Mouse (Mus musculus) neural tube, embryonic 15.5 days (tissue): ENCODE data around the gene Gabpb2. TPM values are rescaled to one million over a fixed set of nuclear protein-coding genes. Genes with fewer than 3 reads are reported as not detected.
A peak's percentile ranks its signal among the peaks of the same experiment; 100 is the strongest.

Source experiments
- ATAC-seq: fragments of 200-750 bp; cut with Nextera tagmentation; 2 replicates; pipeline ENCODE4 v1.8.0; 2017; ENCODE audit warnings: mild to moderate bottlenecking, moderate TSS enrichment, moderate library complexity; ENCODE audit not compliant: low FRiP score
- H3K27ac ChIP-seq: fragments of 300-500 bp; sonication (generic); replicated peaks from 2 replicates; pipeline ENCODE4 v1.5.1; 2015; ENCODE audit warnings: mild to moderate bottlenecking, inconsistent platforms
- H3K27me3 ChIP-seq: fragments of 300-500 bp; sonication (generic); replicated peaks from 2 replicates; pipeline ENCODE4 v1.6.1; 2015; ENCODE audit warnings: inconsistent platforms
- H3K36me3 ChIP-seq: fragments of 300-500 bp; sonication (generic); 2 replicates; pipeline ENCODE4 v1.6.1; 2015; ENCODE audit warnings: inconsistent platforms
- H3K4me1 ChIP-seq: fragments of 300-500 bp; sonication (generic); 2 replicates; pipeline ENCODE4 v1.6.1; 2015; ENCODE audit warnings: inconsistent platforms
- H3K4me2 ChIP-seq: fragments of 300-500 bp; sonication (generic); 2 replicates; pipeline ENCODE4 v1.6.1; 2015; ENCODE audit warnings: inconsistent platforms, mild to moderate bottlenecking, moderate library complexity
- H3K4me3 ChIP-seq: fragments of 300-500 bp; sonication (generic); replicated peaks from 2 replicates; pipeline ENCODE4 v1.5.1; 2015; ENCODE audit warnings: mild to moderate bottlenecking, inconsistent platforms
- H3K9ac ChIP-seq: fragments of 300-500 bp; sonication (generic); replicated peaks from 2 replicates; pipeline ENCODE4 v1.6.1; 2015; ENCODE audit warnings: mild to moderate bottlenecking, inconsistent platforms
- H3K9me3 ChIP-seq: fragments of 300-500 bp; sonication (generic); replicated peaks from 2 replicates; pipeline ENCODE4 v1.6.1; 2016; ENCODE audit warnings: inconsistent platforms
- WGBS: fragments of 180-500 bp; shearing (Covaris S2); methylation state at CpG from one replicate; pipeline ENCODE4 v1.1.7; 2015; ENCODE audit warnings: mixed read lengths; 5-methylcytosine and 5-hydroxymethylcytosine counted together
- polyA plus RNA-seq: library from polyadenylated mRNA; unstranded; fragments of >200 nt; fragmentation: Nextera tagmentation; extraction: Ambion mirVana; gene quantifications from 2 replicates; pipeline ENCODE4 v1.2.1, GENCODE M21; 2015

Gabpb2 gene
- polyA plus RNA-seq, 1 experiment from 2014 or later = 2.8 TPM

- no peak within 1 kb of the TSS for H3K9ac ChIP-seq
- H3K27ac ChIP-seq = no peak within 1 kb of the TSS
- ATAC-seq = no peak
- H3K9me3 ChIP-seq = no peaks in the 10 kb centered on the region
- H3K4me1 ChIP-seq = no peaks in the 10 kb centered on the region
- WGBS = 83% methylated on average over 7 of the region's 7 CpGs
- H3K36me3 ChIP-seq = peaks cover 42% of the 10 kb centered on the region
- H3K4me3 ChIP-seq = no peak within 1 kb of the TSS
- peak within 1 kb of the TSS; percentile 16 for H3K4me2 ChIP-seq
- no peaks in the 10 kb centered on the region for H3K27me3 ChIP-seq
Measured at GRCm38 (mm10) chr3:95241498-95241897, 23.8 kb upstream of the Gabpb2 start, which contains the start of gene Gm128. Gene Gm128 (minus strand): TSS chr3:95241598.

GRCm38 (mm10) chr3:95240900-95241299 is 23.2 kb upstream of the Gabpb2 start:
- H3K4me2 ChIP-seq = peak overlapping the region; percentile 16
- no peaks in the 10 kb centered on the region for H3K27me3 ChIP-seq
- H3K4me3 ChIP-seq = no peak overlapping the region
- no peaks in the 10 kb centered on the region for H3K9me3 ChIP-seq
- H3K27ac ChIP-seq = no peak overlapping the region
- no peak overlapping the region for H3K9ac ChIP-seq
- no peak for ATAC-seq
- peaks cover 47% of the 10 kb centered on the region for H3K36me3 ChIP-seq
- WGBS = 34% methylated on average over 17 of the region's 17 CpGs
- no peaks in the 10 kb centered on the region for H3K4me1 ChIP-seq

DNA sequence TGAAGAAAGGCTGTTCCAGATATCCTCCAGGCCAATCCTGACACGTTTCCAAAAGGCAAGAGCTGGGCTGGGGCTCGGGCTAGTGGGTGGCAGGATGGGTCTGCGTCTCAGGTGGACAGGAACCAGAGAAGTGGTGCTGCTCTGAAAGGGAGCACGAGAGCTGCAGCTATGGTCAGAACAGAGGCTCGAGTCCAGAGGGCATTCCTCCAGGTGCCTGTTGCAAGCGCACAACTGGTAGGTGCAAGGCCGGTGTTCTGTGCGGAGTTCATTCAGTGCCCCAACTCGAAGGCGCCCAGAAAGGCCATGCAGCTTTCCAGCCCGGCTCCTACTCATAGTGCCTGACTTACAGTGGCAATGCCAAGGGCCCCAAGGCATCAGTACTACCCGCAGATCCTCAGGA is 22.3 kb upstream of the Gabpb2 start:
- 90% methylated on average over 12 of the region's 12 CpGs for WGBS
- no peaks in the 10 kb centered on the region for H3K4me1 ChIP-seq
- no peak overlapping the region for H3K4me2 ChIP-seq
- H3K9me3 ChIP-seq = no peaks in the 10 kb centered on the region
- H3K27me3 ChIP-seq = no peaks in the 10 kb centered on the region
- H3K27ac ChIP-seq = no peak overlapping the region
- H3K9ac ChIP-seq = no peak overlapping the region
- ATAC-seq = no peak
- peaks cover 47% of the 10 kb centered on the region for H3K36me3 ChIP-seq
- H3K4me3 ChIP-seq = no peak overlapping the region

GRCm38 (mm10) chr3:95239022-95239421 is 21.3 kb upstream of the Gabpb2 start:
- WGBS = 92% methylated on average over 6 of the region's 6 CpGs
- H3K4me3 ChIP-seq = no peak overlapping the region
- H3K9ac ChIP-seq = no peak overlapping the region
- H3K27ac ChIP-seq = no peak overlapping the region
- H3K27me3 ChIP-seq = no peaks in the 10 kb centered on the region
- H3K36me3 ChIP-seq = peaks cover 49% of the 10 kb centered on the region
- no peaks in the 10 kb centered on the region for H3K4me1 ChIP-seq
- ATAC-seq = no peak
- H3K4me2 ChIP-seq = no peak overlapping the region
- no peaks in the 10 kb centered on the region for H3K9me3 ChIP-seq

GRCm38 (mm10) chr3:95237541-95238099 is 19.9 kb upstream of the Gabpb2 start:
- no peaks in the 10 kb centered on the region for H3K9me3 ChIP-seq
- no peak overlapping the region for H3K4me3 ChIP-seq
- WGBS = 91% methylated on average over 8 of the region's 8 CpGs
- no peak for ATAC-seq
- no peak overlapping the region for H3K27ac ChIP-seq
- no peaks in the 10 kb centered on the region for H3K27me3 ChIP-seq
- 0 out of 2 replicates have a peak, but pooled peaks cover 7% of the 10 kb centered on the region for H3K4me1 ChIP-seq
- no peak overlapping the region for H3K4me2 ChIP-seq
- H3K36me3 ChIP-seq = peaks cover 59% of the 10 kb centered on the region
- no peak overlapping the region for H3K9ac ChIP-seq

DNA sequence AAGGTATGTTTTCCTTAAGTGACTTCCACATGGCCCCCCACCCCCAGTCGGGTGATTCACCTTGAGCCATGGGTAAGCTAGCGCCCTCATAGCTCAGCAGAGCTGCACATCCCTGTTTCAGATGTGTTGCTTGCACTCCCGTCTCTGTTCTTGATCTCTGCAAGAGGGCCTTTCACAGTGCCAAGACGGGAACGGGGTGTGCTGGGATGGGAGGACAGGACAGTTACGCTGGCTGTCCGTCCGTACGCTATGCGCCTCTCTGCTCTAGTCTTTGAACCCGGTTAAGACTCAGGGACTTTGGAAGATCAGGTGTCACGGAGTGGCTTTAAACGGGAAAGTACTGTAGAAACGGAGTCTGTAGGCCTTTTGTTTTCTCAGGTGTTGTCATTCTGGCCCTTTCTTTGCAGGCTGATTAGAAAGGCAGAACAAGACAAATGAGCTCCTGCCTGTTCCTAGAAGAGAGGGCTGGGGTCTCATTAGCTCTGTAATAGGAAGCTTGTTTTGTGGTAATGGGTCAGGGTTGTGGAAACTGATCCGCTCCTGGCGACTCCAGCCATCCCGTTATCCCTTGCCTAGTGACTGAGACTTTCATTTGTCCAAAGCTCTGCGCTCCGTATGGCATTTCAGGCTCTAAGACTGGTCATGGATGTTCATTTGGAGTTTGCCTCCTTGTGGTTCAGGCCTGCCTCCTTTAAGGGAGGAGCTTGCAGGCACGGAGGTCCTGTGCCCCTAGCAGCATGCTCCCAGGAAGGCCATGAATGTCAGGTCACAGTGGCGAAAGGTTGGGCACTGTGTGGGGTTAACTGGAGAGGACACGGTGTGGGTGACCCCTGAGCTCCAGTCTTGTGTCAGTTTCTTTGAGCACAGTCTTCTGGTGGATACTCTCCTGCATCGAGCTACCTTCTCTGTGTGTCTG is 17.9 kb upstream of the Gabpb2 start:
- no peak for ATAC-seq
- Histone ChIP-seq H3K27ac (no peak overlapping the region), H3K9ac (no peak overlapping the region), H3K36me3 (peaks cover 70% of the 10 kb centered on the region), H3K4me1 (peaks cover 23% of the 10 kb centered on the region), H3K4me3 (no peak overlapping the region), H3K27me3 (no peaks in the 10 kb centered on the region), H3K4me2 (no peak overlapping the region), H3K9me3 (no peaks in the 10 kb centered on the region)
- WGBS = 84% methylated on average over 23 of the region's 23 CpGs

GRCm38 (mm10) chr3:95233303-95233980 is 15.7 kb upstream of the Gabpb2 start:
- no peak overlapping the region for H3K9ac ChIP-seq
- peaks cover 67% of the 10 kb centered on the region for H3K36me3 ChIP-seq
- H3K27me3 ChIP-seq = no peaks in the 10 kb centered on the region
- no peak overlapping the region for H3K4me2 ChIP-seq
- no peak overlapping the region for H3K27ac ChIP-seq
- no peaks in the 10 kb centered on the region for H3K9me3 ChIP-seq
- peaks cover 37% of the 10 kb centered on the region for H3K4me1 ChIP-seq
- no peak overlapping the region for H3K4me3 ChIP-seq
- 71% methylated on average over 16 of the region's 16 CpGs for WGBS
- ATAC-seq = no peak

- H3K36me3 ChIP-seq = peaks cover 60% of the 10 kb centered on the region
- H3K4me3 ChIP-seq = no peak overlapping the region
- 91% methylated on average over 7 of the region's 7 CpGs for WGBS
- H3K4me2 ChIP-seq = no peak overlapping the region
- no peak overlapping the region for H3K9ac ChIP-seq
- no peaks in the 10 kb centered on the region for H3K9me3 ChIP-seq
- H3K27me3 ChIP-seq = no peaks in the 10 kb centered on the region
- peaks cover 37% of the 10 kb centered on the region for H3K4me1 ChIP-seq
- no peak overlapping the region for H3K27ac ChIP-seq
- ATAC-seq = no peak
Measured at GRCm38 (mm10) chr3:95232771-95233170, 15.1 kb upstream of the Gabpb2 start.

DNA sequence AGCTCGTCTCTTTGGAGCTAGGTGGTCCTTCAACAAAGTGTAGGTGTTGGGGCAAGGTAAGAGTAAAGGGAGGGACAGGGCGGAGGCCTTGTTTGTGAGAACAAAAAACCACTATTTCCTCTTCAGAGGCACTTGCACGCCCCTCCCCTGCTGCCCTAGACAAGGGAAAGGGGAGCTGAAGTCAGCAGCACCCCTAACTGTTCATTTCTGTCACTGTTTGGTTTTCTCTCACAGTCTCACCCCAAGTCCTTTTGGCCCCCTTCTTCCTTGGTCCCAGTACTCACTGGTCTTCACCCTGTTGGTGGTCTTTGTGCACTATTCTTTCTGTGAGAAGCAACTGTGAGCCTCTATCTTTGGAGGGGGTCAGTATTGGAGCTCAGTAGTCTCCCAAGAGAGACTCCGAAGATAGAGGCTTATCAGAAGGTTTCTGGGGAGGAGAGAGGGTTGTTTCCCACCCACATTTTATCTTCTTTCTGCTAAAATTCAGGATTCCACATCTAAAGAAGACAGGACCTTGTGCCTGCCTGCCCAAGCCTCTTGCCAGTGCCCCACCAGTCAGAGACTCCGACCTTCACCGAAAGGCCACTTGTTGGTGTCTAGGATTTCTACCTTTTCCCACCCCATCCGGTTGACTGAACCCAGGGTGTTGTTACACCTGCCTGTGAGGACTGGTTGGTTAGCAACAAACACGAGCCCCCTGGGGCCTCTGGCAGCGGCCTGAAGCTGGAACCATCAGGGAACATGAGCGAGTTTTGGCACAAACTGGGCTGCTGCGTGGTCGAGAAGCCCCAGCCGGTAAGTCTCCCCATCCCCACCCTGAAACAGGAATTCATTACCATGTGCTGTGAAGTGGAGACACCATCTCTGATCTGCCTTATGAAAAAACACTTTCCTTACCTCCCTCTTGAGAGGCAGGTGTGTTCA is 13.8 kb upstream of the Gabpb2 start, which contains the start of gene Mllt11:
Mllt11 (minus strand) TSS at position 874 of the 924 bp plus-strand sequence.
- Histone ChIP-seq H3K9ac (peak within 1 kb of the TSS; percentile 83; the same call in 1 of the 2 replicates), H3K36me3 (peaks cover 49% of the 10 kb centered on the region), H3K9me3 (no peaks in the 10 kb centered on the region), H3K4me3 (peak within 1 kb of the TSS; percentile 80; the same call in 1 of the 2 replicates), H3K27ac (peak within 1 kb of the TSS; percentile 99), H3K4me2 (peak within 1 kb of the TSS; percentile 86), H3K27me3 (no peaks in the 10 kb centered on the region), H3K4me1 (peaks cover 41% of the 10 kb centered on the region)
- 72% methylated on average over 13 of the region's 13 CpGs for WGBS
- ATAC-seq = no peak

DNA sequence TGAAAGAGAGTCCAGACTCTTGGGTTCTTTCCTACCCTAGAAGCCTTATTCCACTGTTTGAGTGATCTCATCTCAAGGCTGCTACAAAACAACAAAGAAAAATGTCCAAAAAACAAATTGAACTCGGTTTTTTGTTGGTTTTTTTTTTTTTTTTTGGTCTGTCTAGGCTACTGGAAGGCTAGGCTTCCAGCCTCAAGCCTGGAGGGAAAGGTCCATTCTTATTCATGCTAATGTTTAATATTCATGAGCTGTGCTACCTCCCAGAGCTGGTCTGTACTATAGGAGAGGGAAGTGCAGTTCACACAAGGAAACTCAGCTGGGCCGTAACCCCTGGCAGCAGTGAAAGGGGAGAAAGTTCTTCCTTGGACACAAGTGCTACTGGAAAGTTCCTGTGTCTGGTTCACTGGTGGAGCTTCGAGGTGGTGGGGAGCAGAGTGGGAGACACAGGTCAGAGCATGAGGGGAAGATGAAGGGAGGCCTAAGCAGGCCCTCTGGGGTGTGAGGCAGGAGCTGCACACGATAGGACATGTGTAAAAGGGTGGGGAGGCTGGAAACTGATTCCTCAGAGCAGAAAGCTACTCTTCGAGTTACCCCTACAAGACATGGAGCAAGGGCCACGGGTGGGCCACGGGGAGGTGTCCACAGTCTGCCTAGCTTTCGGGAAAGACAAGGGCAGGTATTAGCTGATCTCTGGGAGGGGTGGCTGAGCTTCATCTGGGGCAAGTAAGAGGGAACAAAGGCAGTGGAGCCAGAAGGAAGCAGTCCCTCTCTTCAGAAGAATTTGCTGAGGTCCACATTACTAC is 13.0 kb upstream of the Gabpb2 start:
- H3K4me2 ChIP-seq = peak overlapping the region; percentile 86
- peak overlapping the region; percentile 83 for H3K9ac ChIP-seq
- WGBS = 35% methylated on average over 8 of the region's 8 CpGs
- no peaks in the 10 kb centered on the region for H3K9me3 ChIP-seq
- H3K27ac ChIP-seq = peak overlapping the region; percentile 99
- no peaks in the 10 kb centered on the region for H3K27me3 ChIP-seq
- ATAC-seq = no peak
- peaks cover 42% of the 10 kb centered on the region for H3K36me3 ChIP-seq
- H3K4me1 ChIP-seq = peaks cover 50% of the 10 kb centered on the region
- H3K4me3 ChIP-seq = peak overlapping the region; percentile 80
